ENCODE assay signal across 8 mouse cellular contexts in the genomic region with DNA sequence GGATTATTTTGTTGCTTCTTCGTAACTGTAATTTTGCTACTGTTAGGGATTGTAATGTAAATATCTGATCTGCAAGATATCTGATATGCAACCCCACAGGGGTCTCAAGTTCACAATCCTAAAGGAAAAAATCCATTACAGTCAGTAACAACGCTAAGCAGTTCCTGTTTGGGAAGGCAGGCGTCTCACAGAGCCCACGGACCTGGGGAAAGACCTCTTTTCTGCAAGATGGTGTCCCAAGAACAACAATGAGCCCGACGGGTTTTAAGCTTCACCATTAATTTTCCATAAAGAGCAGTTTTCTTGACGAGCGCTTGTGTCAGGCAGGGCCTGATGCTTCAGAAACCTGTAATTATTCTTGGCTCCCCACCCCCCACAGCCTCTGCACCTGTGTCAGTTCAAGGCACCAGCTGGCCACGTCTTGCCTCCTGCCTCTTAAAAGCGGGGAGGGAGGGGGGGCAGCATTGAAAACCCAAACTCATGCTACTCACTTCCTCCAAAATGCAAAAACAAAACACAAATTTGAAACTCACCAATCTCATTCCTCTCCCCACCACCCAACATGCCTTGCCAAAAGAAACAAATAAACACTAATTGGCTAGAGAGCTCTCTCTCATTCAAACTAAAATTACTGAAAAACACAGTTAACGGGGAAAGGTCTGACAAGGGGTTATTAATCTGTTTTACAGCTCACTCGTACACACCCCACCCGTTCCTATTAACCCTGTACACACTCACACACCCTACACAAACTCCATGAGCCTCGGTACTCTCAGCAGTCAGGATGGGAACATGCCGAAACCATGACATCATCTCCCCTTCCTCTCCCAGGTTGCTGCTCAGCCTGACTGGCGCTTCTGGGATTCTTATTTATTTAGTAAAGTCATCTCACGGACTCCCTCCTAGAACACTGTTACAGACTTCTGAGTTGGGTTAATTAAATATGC. TPM values are rescaled to one million over a fixed set of nuclear protein-coding genes. Genes with fewer than 3 reads are reported as not detected.
DNase-seq lines count a peak whose midpoint lies in the region; ATAC-seq lines count a peak whose summit lies in the region.

No protein-coding gene starts in this region.

- peak overlapping the region; percentile 19 for H3K4me2 ChIP-seq in heart, embryonic 12.5 days

- DNase-seq in spleen, adult 18-20 months, result peak; percentile 16 to 34
- no peak for DNase-seq in spleen, adult 12 weeks (ENCODE audit: low spot score)
- DNase-seq in kidney, adult 8-10 months, result peak; percentile 27 to 64
- peak; percentile 53 for DNase-seq in lung, postnatal 10 days
- DNase-seq in spleen, postnatal 36 days (ENCODE audit: low spot score in 2 of 2), result peak; percentile 61 to 68

- peaks cover 3% of the 10 kb centered on the region; the same call in 1 of the 2 replicates for H3K36me3 ChIP-seq in heart, embryonic 12.5 days

- WGBS in heart, embryonic 12.5 days, result 38% methylated on average over 17 of the region's 17 CpGs

- H3K9ac ChIP-seq in heart, embryonic 12.5 days, result 0 out of 2 replicates have a peak overlapping the region, but pooled peaks have one; percentile 0

- peak overlapping the region; percentile 49 for H3K27ac ChIP-seq in heart, embryonic 12.5 days (ENCODE audit: poor library complexity, severe bottlenecking)

- no peaks in the 10 kb centered on the region for H3K27me3 ChIP-seq in heart, embryonic 12.5 days (replicated peaks)

- ATAC-seq in common myeloid progenitor, adult 5-6 weeks (replicated peaks; ENCODE audit: low read depth, poor library complexity, severe bottlenecking), result 0 out of 2 replicates have a peak, but pooled peaks have one; percentile 10
- ATAC-seq in heart, embryonic 12.5 days (ENCODE audit: insufficient number of reproducible peaks, low FRiP score), result peak; percentile 77
- no peak for ATAC-seq in erythroblast, adult 5-6 weeks (replicated peaks; ENCODE audit: low FRiP score, poor library complexity, severe bottlenecking)

- H3K9me3 ChIP-seq in heart, embryonic 12.5 days (replicated peaks), result no peaks in the 10 kb centered on the region

- H3K4me3 ChIP-seq in heart, embryonic 12.5 days, result 0 out of 2 replicates have a peak overlapping the region, but pooled peaks have one; percentile 8

- H3K4me1 ChIP-seq in heart, embryonic 12.5 days (replicated peaks), result peaks cover 33% of the 10 kb centered on the region

RNA-seq across cellular contexts. Expression of a gene that starts 34.2 kb away (rescaled TPM):
- 5.1 and 6.4 TPM in 2 replicates for total RNA-seq in common myeloid progenitor, adult 5-6 weeks (2017)
- polyA plus RNA-seq in heart, embryonic 12.5 days (2016; fragmentation: Nextera tagmentation; extraction: Ambion mirVana), result 13.5 and 15.0 TPM in 2 replicates
- total RNA-seq in erythroblast, adult 5-6 weeks (2015; ENCODE audit: low replicate concordance), result 6.1 and 7.3 TPM in 2 replicates
- 2.4 and 4.1 TPM in 2 replicates for total RNA-seq in erythroblast, adult 5-6 weeks (2017; ENCODE audit: low replicate concordance)
